Mouse (Mus musculus) spleen, adult 18-20 months (tissue): ENCODE results near the gene Sap30bp.
A peak's percentile ranks its signal among the peaks of the same experiment; 100 is the strongest.

Source experiments
- DNase-seq, 2 experiments: peaks; one replicate each; pipeline ENCODE4 v3.0.0; 2022; ENCODE audit warnings: mixed read lengths in 2 of 2

The Sap30bp gene

DNA sequence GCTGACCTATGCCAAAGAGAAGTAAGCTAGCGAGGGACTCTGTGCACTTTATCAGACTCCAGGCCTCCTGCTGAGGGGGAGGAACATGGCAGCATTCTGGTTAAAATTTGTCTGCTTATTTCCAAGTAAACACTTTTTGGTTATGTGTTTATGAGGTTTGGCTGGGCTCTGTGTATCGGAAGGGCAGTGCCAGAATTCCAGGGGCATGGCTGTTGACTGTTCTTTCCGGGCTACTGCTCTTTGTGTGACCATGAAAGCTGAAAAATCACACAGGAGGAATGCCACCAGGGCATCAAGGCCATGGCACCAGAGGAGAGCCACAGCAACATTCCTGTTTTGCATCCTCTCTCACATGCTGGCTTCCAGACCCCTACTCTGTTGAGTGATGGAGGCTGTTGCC is 27.0 kb upstream of the Sap30bp start:
- DNase-seq: no peak

DNA sequence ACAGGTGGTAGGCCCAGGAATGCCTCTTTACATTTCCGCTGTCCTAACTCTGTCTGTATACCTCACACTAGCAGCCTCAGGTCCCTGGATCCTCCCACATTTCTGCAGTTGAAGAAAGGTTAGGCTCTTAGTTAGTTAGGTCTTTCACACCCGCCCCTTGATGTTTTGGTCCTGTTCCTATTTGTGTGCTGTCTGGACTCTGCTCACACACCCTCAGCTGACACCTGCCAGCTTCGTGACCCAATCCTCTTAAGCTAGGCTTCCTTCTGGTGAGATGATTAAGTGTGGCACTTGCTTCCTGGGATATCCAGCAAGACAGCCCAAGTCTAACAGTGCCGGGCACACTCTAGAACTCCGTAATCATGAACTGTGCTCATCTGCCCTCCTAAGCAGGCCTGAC is 26.6 kb upstream of the Sap30bp start:
- DNase-seq: no peak

- DNase-seq: no peak
Observed at GRCm38 (mm10) chr11:115911134-115911561, 21.9 kb upstream of the Sap30bp start.

- DNase-seq: no peak
Observed at GRCm38 (mm10) chr11:115911632-115912376, 21.3 kb upstream of the Sap30bp start, which contains the start of gene Smim6. Gene Smim6 (plus strand): TSS chr11:115912017.

GRCm38 (mm10) chr11:115916579-115916978 is 16.5 kb upstream of the Sap30bp start:
- no peak for DNase-seq

GRCm38 (mm10) chr11:115918637-115919036 is 14.4 kb upstream of the Sap30bp start:
- no peak for DNase-seq

DNA sequence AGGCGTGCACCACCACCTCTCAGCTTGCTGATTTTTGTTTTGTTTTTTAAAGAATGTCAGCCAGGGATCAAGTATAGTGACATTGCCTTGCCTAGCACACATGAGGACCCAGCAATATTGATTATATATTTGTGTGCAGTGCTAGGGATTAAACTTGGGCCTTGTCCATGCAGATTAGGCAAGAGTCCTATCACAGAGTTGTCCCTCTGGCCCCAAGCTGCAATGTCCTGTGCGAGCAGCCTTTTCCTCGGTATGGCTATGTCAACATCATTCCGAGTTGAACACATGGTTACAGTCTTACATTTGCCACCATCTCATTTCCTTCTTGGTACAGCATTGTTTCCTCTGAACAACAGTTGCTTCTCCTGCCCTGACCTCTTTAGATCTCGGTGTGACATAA is 14.0 kb upstream of the Sap30bp start:
- no peak for DNase-seq

GRCm38 (mm10) chr11:115920110-115920818 is 12.8 kb upstream of the Sap30bp start:
- peak in 1 of 2 experiments; percentile 67 for DNase-seq

GRCm38 (mm10) chr11:115921986-115922385 is 11.1 kb upstream of the Sap30bp start:
- DNase-seq: no peak

DNA sequence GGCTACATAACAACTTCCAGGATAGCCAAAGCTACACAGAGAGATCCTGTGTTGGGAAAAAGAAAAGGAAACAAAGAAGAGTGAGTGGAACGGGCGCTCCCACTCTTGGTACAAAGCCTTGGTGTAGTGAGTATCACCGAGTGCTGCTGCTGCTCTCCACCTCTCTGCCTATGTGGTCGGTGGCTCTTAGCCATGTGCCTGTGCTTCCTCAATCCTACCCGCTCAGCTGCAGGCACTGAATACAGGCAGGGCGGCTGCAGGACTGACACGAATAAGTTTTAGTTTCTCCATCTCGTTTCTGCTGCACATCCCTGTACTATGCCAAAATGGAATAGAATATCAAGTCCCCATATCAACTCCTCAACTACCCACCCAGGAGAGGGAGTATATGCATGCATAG is 4.1 kb upstream of the Sap30bp start:
- peak; percentile 34 to 47 for DNase-seq

DNA sequence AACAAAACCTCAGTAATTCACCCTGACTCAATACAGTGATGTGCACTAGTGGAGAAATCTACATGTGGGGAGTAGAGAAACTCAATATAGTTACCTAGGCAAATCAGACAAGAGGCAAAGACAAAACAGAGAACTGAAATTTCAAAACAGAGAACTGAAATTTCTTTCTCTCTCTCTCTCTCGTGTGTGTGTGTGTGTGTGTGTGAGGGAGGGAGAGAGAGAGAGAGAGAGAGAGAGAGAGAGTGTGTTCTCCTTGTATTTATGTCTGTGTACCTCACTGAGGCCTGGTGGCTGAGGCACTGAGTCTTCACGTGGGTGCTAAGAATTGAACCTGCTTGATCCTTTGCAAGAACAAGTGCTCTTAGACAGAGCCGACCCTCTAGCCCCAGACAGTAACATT is 3.3 kb upstream of the Sap30bp start:
- DNase-seq: no peak

DNA sequence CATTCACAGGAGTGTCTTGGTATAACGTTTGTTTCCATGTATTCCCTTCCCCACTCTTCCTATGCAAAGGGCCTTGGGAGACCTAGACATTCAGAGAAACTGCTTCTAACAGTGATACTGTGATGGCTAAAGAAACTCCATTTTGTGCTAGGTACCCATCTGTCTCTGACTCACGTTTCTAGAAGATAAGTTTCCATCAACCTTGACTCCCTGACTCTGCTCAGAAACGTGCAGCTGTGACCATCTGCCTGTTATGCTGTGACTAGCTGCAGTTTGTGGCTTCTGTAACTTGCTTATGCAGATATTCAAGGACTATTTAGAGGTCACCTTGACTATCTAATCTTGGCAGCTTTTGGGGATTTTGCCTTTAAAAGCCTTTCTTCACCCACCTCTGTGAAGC is 1.8 kb upstream of the Sap30bp start:
- no peak for DNase-seq

DNA sequence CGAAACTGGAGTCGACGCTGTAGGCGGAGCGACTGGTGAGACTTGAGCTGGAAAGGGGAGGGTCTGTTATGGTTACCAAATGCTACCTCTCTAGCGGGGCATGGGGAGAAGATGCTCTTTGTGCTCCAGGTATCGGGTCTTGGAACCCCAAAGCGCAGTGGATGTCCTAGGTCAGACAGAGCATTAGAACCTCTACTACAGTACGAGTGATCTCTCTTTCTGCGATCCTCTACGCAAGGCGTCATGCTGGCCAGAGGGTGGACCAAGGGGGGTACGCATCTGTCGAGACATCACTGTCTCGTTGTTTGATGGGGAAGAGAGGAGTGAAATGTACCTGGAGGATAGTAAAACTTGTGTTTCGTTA is 647 bp downstream of the Sap30bp start:
- no peak for DNase-seq

DNA sequence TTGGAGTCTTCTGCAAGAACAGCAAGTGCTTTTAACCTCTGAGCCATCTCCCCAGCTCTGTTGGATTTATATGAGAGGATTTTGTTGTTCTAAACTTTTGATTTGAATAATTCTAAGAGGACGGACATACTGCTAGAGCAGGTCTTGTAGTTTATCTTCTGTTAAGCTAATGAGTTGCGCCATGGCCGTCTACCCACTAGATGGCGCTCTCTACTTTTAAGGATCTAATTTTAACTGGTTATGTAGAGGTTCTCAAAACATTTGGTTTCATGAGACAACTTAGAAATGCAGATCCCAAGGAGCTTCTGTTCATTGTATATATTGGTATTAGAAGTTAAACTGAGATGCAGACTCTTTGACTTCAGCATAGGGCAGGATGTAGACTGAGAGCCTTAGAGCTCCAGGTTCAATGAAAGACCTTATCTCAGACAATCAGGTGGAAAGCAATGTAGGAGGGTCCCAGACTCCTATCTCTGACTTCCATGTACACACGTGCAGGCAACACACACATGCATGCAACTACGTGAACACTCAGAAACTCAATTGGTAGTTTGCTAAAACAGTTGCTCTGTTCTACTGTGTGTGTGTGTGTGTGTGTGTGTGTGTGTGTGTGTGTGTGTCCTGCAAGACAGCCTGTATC is 6.7 kb downstream of the Sap30bp start:
- DNase-seq: peak in 1 of 2 experiments; percentile 61

DNA sequence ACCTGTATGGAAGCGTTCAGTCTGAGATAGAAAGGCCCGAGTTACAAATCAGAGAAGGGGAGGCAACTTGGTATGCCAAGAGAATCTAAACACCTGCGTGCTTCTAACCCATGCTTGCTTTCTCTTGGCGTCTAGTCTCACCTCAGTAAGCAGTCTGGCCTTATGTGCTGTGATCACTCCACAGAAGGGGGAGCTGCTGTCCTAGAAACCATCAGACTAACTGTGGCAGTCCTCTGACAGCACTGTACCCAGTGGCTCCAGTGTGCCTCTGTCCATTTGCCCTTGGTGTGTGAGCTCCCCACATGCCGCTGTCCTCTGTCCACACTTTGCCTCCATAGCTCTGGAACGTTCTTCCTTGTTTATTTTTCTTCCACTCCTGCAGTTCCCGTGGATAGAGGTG is 8.9 kb downstream of the Sap30bp start:
- DNase-seq: no peak

GRCm38 (mm10) chr11:115945247-115945646 is 12.2 kb downstream of the Sap30bp start:
- no peak for DNase-seq

DNA sequence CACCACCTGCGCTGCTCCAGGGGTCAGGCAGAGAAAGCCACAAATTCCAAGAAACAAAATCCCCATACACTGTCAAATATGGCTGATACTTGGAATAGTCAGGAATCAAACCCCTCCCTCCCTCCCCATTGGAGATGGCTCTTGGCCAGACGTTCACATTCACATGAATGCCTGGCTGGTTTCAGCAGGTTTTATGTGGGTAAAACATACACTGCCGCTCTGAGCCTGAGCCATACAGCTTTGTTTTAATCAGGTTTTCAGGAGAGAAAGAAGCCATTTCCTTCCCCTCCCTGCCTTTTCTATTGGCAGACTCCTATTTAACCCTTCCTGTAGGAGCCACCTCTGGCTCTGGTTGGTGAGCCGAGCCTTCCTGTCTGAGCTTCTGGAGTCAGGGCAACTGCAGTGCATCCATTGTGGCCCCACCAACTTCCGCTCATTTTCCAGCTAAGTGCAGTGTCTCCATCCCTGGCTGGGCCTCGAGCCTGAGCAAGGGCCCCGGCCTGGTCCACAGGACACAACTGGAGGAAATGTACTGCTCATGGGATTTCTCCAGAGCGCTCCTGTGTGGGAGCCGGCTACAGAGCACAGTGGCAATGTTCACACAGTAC is 13.2 kb downstream of the Sap30bp start:
- no peak for DNase-seq

DNA sequence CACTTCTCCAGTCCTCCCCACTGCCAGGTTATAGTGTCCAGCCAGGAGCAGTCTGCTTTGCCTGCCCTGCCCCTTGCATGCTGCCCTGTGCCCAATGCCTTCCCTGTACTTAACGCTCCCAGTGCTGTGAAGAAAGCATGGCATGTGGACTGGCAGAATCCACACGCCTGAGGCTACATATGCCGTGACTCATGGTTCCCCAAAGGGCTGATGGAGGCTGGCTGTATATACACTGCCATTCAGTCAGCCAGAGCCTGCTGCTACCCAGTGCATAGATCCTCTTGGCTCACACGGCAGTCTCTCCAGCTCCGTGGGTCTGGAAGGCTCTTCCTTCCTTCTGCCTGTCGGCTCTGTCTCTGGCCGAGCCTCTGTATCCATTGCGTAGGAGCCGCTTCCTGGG is 15.2 kb downstream of the Sap30bp start:
- DNase-seq: no peak

- DNase-seq: no peak
Observed at GRCm38 (mm10) chr11:115950719-115951118, 17.6 kb downstream of the Sap30bp start.

DNA sequence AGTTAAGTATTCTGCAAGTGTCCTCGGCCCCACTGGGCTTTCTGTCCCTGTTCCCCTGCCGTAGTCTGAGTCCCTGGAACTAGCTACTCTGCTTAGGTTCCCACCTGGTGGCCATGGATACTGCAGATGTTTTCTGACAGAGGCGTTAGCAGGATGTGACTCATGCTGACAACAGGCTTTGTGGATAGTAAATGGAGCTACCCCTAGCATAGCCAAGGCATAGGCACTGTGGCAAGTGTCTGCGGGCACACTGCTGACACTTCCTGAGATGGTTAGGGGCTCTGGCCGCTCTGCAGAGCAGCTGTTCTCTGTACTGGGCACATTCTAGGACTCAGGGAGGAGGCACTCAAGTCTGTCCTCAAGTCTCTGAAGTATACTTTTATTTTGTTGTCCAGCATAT is 21.6 kb downstream of the Sap30bp start:
- DNase-seq: no peak

GRCm38 (mm10) chr11:115955195-115955858 is 22.2 kb downstream of the Sap30bp start:
- DNase-seq: no peak

- no peak for DNase-seq
Observed at GRCm38 (mm10) chr11:115956453-115956852, 23.4 kb downstream of the Sap30bp start.

- no peak for DNase-seq
Observed at GRCm38 (mm10) chr11:115957971-115958370, 24.9 kb downstream of the Sap30bp start.
